Mouse (Mus musculus) CH12.LX (cell line): Measurements from ENCODE around the gene Mmp23. TPM values are rescaled to one million over a fixed set of nuclear protein-coding genes. Genes with fewer than 3 reads are reported as not detected.

Experiments
- DNase-seq: peaks from one replicate; pipeline ENCODE4 v3.0.0-alpha.2; 2013; ENCODE audit errors: extremely low read depth
- H3K27ac ChIP-seq: 2 replicates; pipeline ENCODE4 v1.5.1; 2012; ENCODE audit warnings: low read depth, mild to moderate bottlenecking, control low read depth, moderate library complexity; ENCODE audit not compliant: insufficient read depth
- H3K27me3 ChIP-seq: replicated peaks from 2 replicates; pipeline ENCODE3; 2012; ENCODE audit warnings: inconsistent platforms
- H3K36me3 ChIP-seq, 2 experiments: replicated peaks in 1 of 2; 2 replicates each; pipeline versions ENCODE3 to v1.6.1; 2012; ENCODE audit warnings: inconsistent platforms in 1 of 2, low read length in 1 of 2, mild to moderate bottlenecking in 1 of 2, mixed read lengths in 1 of 2, moderate library complexity in 1 of 2; ENCODE audit not compliant: control insufficient read depth in 1 of 2, insufficient read depth in 1 of 2
- H3K4me1 ChIP-seq, 2 experiments: 2 replicates each; pipeline ENCODE4 v1.6.1; 2012; ENCODE audit warnings: inconsistent platforms in 1 of 2, moderate library complexity in 1 of 2; ENCODE audit not compliant: insufficient read depth in 2 of 2, control insufficient read depth in 1 of 2
- H3K4me2 ChIP-seq: 2 replicates; pipeline ENCODE4 v1.6.1; 2012; ENCODE audit warnings: low read depth, mild to moderate bottlenecking, control low read depth; ENCODE audit not compliant: poor library complexity, insufficient read depth, severe bottlenecking
- H3K4me3 ChIP-seq, 3 experiments: fragments of 150-350 bp in 1 of 3; sonication (generic) in 1 of 3; replicated peaks in 1 of 3; 2 replicates each; pipeline versions ENCODE3 to v1.5.1; 2011 to 2012; ENCODE audit warnings: low read depth in 2 of 3, low read length in 2 of 3, mild to moderate bottlenecking in 2 of 3, moderate library complexity in 2 of 3, control low read depth in 1 of 3, improper control_type of control experiment in 1 of 3, inconsistent platforms in 1 of 3, mixed read lengths in 1 of 3; ENCODE audit not compliant: poor library complexity in 1 of 3
- H3K79me2 ChIP-seq: replicated peaks from 2 replicates; pipeline ENCODE4 v1.6.1; 2012; ENCODE audit warnings: mild to moderate bottlenecking, moderate library complexity; ENCODE audit not compliant: control insufficient read depth, poor library complexity, insufficient read depth, severe bottlenecking; ENCODE audit errors: extremely low read depth
- H3K9ac ChIP-seq: 2 replicates; pipeline ENCODE4 v1.6.1; 2012; ENCODE audit warnings: low read depth, mild to moderate bottlenecking, control low read depth, moderate library complexity; ENCODE audit not compliant: insufficient read depth
- H3K9me3 ChIP-seq: replicated peaks from 2 replicates; pipeline ENCODE3; 2012; ENCODE audit warnings: low read length, inconsistent platforms, mixed read lengths
- CHD1 ChIP-seq: IDR thresholded peaks from 2 replicates; pipeline ENCODE4 v1.6.1; 2012; ENCODE audit warnings: low read depth, low read length, improper control_type of control experiment, inconsistent platforms
- EP300 ChIP-seq: IDR thresholded peaks from 2 replicates; pipeline ENCODE4 v1.6.1; 2011; ENCODE audit warnings: low read length, improper control_type of control experiment
- HCFC1 ChIP-seq: IDR thresholded peaks from 2 replicates; pipeline ENCODE4 v1.6.1; 2012; ENCODE audit warnings: low read depth, mild to moderate bottlenecking, inconsistent platforms, low read length, improper control_type of control experiment
- JUN ChIP-seq: IDR thresholded peaks from 2 replicates; pipeline ENCODE4 v1.6.1; 2011; ENCODE audit warnings: low read depth, mild to moderate bottlenecking, low read length, improper control_type of control experiment, moderate library complexity; ENCODE audit not compliant: insufficient read depth
- JUND ChIP-seq: conservative IDR thresholded peaks from 2 replicates; pipeline ENCODE4 v1.6.1; 2011; ENCODE audit warnings: low read depth, low read length, improper control_type of control experiment
- MAZ ChIP-seq: IDR thresholded peaks from 2 replicates; pipeline ENCODE4 v1.6.1; 2012; ENCODE audit warnings: low read depth, mild to moderate bottlenecking, inconsistent platforms, low read length, improper control_type of control experiment, moderate library complexity
- MEF2A ChIP-seq: IDR thresholded peaks from 2 replicates; pipeline ENCODE4 v1.6.1; 2014; ENCODE audit warnings: low read depth, mild to moderate bottlenecking, inconsistent platforms, low read length, improper control_type of control experiment, borderline replicate concordance
- MYC ChIP-seq: IDR thresholded peaks from 2 replicates; pipeline ENCODE4 v1.6.1; 2011; ENCODE audit warnings: low read depth, mild to moderate bottlenecking, improper control_type of control experiment, low read length
- PAX5 ChIP-seq: IDR thresholded peaks from 2 replicates; pipeline ENCODE4 v1.6.1; 2012; ENCODE audit warnings: low read length, inconsistent platforms, mixed read lengths
- POLR2A ChIP-seq: IDR thresholded peaks from 2 replicates; pipeline ENCODE4 v1.6.1; 2011; ENCODE audit warnings: low read depth, mild to moderate bottlenecking, improper control_type of control experiment, low read length
- TCF12 ChIP-seq: IDR thresholded peaks from 2 replicates; pipeline ENCODE4 v1.6.1; 2014; ENCODE audit warnings: low read depth, mild to moderate bottlenecking, inconsistent platforms, low read length, improper control_type of control experiment
- USF1 ChIP-seq: IDR thresholded peaks from 2 replicates; pipeline ENCODE4 v1.6.1; 2014; ENCODE audit warnings: low read depth, mild to moderate bottlenecking, inconsistent platforms, low read length, improper control_type of control experiment
- USF2 ChIP-seq: conservative IDR thresholded peaks from 2 replicates; pipeline ENCODE4 v1.6.1; 2011; ENCODE audit warnings: low read depth, low read length, improper control_type of control experiment
- ZNF384 ChIP-seq: IDR thresholded peaks from 2 replicates; pipeline ENCODE4 v1.6.1; 2012; ENCODE audit warnings: low read depth, low read length, improper control_type of control experiment, inconsistent platforms
- dilution Hi-C: fragments of 300-500 bp; cut with MboI; formaldehyde crosslinking; loops from 2 replicates; pipeline ENCODE4 v1.14.3; 2020; ENCODE audit warnings: low sequenced_read_pairs; ENCODE audit not compliant: extremely low pct_unique_long_range_greater_than_20kb, extremely low pct_ligation_motif_present
- in situ Hi-C: fragments of 300-500 bp; cut with MboI; formaldehyde crosslinking; loops from 3 replicates; pipeline ENCODE4 v1.14.3; 2019; ENCODE audit warnings: low sequenced_read_pairs, low pct_ligation_motif_present, low pct_unique_long_range_greater_than_20kb, mixed read lengths
- polyA plus RNA-seq: library from polyadenylated mRNA; unstranded; fragments of >175 nt; gene quantifications from 2 replicates; pipeline ENCODE4 v1.2.1, GENCODE M21; 2012; ENCODE audit warnings: low read depth; ENCODE audit not compliant: insufficient read length
- total RNA-seq, 2 experiments: library from RNA; depleted of rRNA; stranded (reverse); fragments of 300-350 nt in 1 of 2; fragments of >200 nt in 1 of 2; gene quantifications; 2 replicates each; pipeline ENCODE4 v1.2.3; 2012 to 2014

The Mmp23 gene
- total and polyA plus RNA-seq, 3 experiments: 1.1 to 7.9 (median 2.0) TPM

GRCm38 (mm10) chr4:155653451-155654182 lies 433 bp upstream of the Mmp23 start:
- H3K4me3 ChIP-seq: no peak overlapping the region
- no peaks in the 10 kb centered on the region for H3K27me3 ChIP-seq
- H3K79me2 ChIP-seq: no peaks in the 10 kb centered on the region
- H3K27ac ChIP-seq: no peak overlapping the region
- in situ Hi-C loops: no loop called here
- no peak overlapping the region for H3K4me2 ChIP-seq
- H3K9ac ChIP-seq: no peak overlapping the region
- peaks cover 3 to 5% of the 10 kb centered on the region in 2 experiments; a peak in 3 of 4 replicates for H3K4me1 ChIP-seq
- no peak for DNase-seq
- H3K9me3 ChIP-seq: no peaks in the 10 kb centered on the region
- H3K36me3 ChIP-seq: peaks cover 96 to 100% of the 10 kb centered on the region in 2 experiments
- TF ChIP-seq CHD1 (no peak), MYC (no peak), JUN (no peak)
- dilution Hi-C loops: no loop called here

- no peaks in the 10 kb centered on the region for H3K27me3 ChIP-seq
- no peak for DNase-seq
- dilution Hi-C loops (no loop called here), in situ Hi-C loops (no loop called here)
- peaks cover 3 to 5% of the 10 kb centered on the region in 2 experiments; a peak in 3 of 4 replicates for H3K4me1 ChIP-seq
- no peak overlapping the region for H3K9ac ChIP-seq
- TF ChIP-seq USF1 (no peak), USF2 (no peak), TCF12 (no peak), PAX5 (no peak), MAZ (no peak), MYC (no peak), POLR2A (no peak), HCFC1 (no peak), CHD1 (no peak), ZNF384 (no peak), EP300 (no peak), JUND (no peak), MEF2A (no peak)
- H3K4me2 ChIP-seq: no peak overlapping the region
- no peak overlapping the region for H3K27ac ChIP-seq
- no peaks in the 10 kb centered on the region for H3K9me3 ChIP-seq
- H3K36me3 ChIP-seq: peaks cover 96 to 100% of the 10 kb centered on the region in 2 experiments
- H3K4me3 ChIP-seq: no peak overlapping the region
- no peaks in the 10 kb centered on the region for H3K79me2 ChIP-seq
Observed at GRCm38 (mm10) chr4:155652283-155653085, 700 bp downstream of the Mmp23 start.
